Mouse (Mus musculus) WW6 (cell line): ENCODE measurements at regions not wholly inside any gene's neighbourhood (a gene's known extent, or its start where the extent isn't known, plus 50 kb on each side); places are given as distances from the start of the nearest gene placed in this dataset.
A peak's percentile ranks its signal among the peaks of the same experiment; 100 is the strongest.

Experiments
- DNase-seq: peaks from one replicate; pipeline ENCODE4 v3.0.0-alpha.2; 2013; ENCODE audit warnings: low read depth, low spot score

DNA sequence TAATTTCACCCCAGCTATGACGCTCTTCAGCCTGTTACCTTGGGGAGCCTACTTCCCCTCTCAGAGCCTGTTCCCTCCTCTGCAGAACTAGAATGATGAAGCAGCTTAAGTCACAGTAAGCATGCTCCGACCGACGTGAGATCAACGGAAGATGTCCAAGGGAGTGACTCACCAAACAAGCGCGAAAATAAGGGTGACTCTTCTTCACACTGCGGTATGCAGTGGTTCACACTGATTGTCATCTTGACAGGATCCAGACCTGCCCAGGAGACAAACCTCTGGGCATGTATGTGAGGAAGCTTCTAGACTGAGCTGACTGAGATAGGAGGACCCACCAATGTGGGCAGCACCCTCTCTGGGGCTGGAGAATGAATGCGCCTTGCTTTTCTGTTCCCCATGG, 116.3 kb upstream of the Tpm1 start:
- no peak for DNase-seq

DNA sequence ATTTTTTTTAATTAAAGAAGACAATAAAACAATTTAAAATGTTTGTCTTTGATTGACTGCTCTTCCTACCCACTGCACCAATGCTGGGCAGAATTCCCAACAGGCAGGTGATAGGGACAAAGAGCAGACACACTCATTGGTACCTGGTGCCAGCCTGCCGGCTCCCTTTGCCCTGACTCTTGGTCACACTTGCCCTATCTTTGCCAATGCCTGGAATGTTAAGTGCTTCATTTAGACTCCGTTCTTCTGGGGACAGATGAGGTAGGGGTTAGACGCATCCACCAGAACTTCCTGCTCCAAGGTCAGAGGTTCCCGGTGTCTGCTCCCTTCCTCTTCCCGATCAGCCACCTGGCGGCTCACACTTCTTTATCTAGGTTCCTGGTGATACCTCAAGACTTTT, 114.5 kb upstream of the Tpm1 start:
- DNase-seq: no peak

DNA sequence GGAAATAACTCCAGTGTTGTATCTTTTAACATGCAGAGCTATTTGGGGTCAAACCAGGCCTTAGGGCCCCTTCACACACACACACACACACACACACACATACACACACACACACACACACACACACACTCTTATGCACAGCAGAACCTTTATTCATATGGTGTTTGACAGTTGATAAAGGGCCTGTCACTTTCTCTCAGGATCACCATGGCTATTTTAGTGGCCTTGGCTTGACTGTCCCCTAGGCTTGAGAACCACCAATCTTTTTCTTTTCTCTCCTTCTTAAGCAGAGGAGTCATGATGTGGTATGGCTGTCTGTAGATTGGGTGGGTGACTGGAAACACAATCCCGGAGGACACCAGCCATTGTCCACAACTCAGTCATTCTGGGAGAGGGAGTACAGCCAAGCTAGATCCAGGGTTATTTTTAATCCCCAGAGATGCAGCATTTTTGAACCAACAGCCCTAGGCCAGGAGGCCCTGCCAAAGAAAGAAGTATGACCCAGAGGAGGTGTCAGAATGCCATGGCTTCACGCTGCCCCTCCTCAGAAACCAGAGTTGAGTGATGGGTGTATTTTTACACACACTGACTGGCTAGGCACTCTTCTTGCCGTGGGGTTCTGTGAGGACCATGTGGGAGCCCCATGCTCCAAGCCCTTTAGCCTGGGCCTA, 111.7 kb upstream of the Tpm1 start:
- no peak for DNase-seq

DNA sequence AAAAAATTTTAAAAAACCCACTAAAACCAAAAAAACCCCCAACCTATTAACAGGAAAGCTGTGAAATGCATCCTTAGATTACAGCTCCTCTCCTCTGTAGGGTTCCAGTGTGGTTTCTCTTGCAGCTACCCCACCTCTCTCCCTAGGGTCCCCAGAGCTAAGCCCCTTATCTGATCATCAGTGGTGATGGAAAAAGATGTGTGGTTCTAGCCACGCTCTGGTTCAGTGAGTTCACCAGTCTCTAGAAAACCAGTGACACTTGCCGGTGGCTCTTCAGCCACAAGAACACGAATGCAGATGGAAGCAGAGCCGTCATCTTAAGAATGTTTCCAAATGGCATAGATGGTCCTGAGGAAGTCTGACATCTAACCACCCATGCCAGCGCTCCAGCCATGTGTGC, 111.1 kb upstream of the Tpm1 start:
- no peak for DNase-seq

DNA sequence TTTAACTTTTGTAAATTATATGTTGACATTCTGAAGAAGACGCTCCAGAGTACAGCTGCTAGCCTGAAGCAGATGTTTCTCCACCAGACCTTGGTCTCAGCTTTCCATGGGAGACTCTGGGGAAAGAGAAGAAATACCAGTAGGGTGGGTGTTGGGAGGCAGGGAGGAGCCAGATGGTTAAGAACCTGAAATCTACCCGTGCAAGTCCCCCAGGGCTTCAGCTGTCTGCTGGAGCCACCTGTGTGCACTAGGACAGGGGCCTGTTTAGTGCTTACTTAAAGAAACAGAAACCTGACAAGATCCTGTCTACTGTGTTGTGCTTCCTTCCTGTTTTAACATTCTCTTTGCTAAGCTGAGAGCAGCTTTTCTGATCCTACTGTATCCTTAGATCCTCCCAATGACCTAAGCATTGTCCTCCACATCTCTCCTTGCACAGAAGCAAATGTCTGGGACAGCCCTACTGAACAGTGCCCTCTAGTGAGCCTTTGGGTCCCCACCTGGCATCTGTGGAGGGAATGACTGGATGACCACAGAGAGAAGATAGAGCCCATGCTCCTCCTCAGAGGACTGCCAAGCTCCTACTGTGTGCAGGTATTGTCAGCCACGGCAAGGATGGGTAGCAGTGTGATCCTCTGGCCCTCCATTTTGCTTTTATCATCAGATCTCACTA, 107.5 kb upstream of the Tpm1 start:
- DNase-seq: no peak

DNA sequence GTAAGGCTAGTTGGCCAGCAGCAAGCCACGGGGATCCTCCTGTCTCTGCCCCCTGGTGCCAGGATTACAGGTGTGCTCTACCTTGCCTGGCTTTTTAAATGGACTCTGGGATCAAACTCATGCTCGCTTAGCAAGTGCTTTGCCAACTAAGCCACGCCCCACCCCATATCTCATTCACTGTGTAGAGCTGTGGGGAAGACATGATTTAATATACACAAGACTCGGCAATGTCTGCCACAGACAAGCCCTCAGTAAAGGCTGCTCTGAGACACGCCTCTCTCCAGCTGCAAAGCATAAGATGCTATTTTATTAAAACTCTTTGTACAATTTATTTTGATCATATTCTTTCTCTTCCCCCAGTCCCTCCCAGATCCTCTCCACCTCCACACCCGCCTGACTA, 104.9 kb upstream of the Tpm1 start:
- no peak for DNase-seq

DNA sequence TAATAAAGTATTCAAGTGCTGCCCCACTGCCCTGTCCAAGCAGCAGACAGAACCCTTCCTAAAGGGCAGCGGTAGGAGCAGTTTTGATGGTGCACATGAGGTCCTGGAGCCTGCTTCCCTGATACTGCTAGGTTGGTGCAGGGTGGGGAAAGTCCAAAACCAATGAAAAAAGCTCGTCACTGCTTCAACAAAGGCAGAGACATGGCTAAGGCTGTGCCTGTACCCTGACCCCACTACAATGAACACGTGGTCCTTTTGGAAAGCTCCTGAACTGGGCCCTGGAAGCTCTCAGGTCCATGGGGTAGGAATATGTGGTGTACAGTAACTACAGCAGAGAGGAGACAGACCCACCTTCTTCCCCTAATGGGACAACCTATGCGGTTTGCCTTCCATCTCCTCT, 104.1 kb upstream of the Tpm1 start:
- DNase-seq: no peak

DNA sequence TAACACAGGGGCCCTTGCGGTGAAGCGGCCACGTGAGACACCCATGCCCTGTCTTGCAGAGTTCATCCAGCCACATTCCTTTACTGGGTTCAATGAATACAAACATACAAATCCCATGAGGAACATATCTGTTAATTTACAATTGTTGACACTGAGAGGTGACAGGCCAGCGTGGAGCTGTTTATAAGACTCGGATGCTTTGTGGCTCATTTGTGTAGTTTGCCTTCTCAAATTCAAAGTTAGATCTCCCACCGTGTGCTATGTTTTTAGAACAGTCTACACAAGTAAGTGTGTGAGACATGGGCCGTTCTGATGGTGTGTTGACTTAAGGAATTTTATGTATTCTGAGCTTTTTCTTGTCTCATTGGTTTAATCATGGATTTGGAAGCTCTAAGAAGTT, 98.5 kb upstream of the Tpm1 start:
- no peak for DNase-seq

DNA sequence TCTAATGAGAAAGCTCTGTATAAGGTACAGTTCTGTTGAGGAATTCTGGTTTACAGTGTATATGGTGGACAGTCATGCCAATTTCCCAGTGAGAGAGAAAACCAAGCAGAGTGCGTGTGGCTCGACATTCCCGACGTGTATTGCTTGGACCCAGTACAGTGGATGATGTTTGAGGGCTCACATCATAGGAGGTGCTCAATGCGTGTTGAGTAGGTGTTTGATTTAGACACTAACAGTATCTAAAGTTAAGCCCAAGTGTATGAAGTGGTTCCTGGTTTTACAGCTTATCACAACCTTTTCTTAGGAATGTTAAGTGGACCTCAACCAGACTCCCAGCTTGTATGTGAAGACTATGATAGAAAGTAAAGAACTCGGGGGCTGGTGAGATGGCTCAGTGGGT, 96.2 kb upstream of the Tpm1 start:
- DNase-seq: no peak

DNA sequence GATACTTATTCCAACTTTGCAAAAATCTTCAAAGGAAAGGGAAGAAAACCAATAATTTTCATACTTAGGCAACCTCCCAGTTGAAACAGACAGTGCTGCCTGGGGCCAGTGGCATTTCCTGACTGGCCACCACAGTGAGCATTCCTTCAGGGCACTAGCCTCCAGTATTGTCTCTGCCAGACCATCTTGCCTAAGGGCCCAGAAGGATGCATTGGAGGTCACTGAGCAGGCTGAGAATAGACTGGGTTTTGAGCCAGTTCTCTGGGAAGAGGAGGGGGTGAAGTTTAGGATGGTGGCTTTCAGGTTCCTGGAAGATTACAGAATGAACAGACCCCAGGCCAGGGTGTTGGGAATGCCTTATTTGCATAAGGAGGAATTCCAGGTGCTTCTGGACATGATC, 95.3 kb upstream of the Tpm1 start:
- no peak for DNase-seq

DNA sequence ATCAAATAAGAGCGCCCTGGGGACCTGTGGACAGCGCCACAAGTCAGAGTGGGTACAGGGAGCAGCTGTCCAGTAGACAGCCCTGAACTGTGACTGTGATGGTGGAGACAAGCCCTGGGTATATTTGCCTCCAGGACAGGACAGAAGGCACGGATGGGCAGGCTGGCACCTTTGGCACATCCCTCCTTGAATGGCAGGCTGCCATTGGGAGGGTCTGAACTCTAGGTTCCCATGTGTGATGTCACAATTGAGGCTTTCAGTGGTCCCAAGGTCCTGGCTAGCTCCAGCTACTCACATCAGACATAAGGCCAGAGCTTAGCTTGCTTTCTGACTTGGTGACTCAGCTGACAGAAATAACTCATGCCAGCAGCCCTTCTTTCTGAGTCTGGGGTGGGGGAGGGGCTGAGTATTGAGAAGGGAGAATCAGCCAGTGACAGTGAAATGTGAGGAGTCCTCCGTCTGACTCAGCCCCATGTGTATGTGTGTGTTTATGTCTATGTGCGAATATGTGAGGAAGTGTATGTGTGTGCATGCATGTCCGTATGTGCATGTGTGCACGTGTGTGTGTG, 91.2 kb upstream of the Tpm1 start:
- DNase-seq: no peak

DNA sequence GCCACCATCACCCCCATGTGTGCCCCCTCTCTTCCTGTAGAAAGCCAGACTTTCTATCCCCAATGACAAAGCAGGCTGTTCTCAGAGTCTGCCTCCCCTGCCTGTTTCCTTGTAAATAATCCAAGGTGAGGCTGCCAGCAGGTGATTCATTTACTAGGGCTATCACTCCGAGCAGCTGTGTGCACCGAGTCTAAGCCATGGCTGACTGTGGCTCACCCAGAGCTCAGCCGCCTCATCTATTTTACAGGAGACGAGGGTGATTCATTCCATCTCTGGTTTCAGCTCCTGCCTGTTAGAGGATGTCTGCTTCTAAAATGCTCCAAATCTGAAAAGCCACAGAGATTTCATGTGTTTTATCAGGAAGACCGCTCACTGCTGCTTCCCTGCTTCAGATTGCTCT, 88.5 kb upstream of the Tpm1 start:
- DNase-seq: no peak

DNA sequence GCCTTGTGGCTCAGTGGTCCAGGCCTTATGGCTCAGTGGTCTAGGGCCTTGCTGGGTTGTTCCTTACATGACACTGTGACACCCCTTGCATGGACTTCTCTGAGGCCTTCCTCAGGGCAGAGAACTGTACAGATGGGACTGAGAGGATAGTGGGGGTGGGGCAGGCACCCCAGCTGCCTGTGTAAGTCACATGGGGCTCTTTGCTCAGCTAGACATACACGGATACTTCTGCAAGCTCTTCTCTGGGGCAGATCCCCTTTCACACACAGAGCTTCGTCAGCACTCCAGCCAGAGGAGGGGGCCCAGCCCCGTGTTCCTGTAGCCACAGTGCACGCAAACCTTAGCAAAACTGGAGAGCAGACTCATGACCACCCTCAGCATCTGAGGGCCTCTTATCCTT, 87.9 kb upstream of the Tpm1 start:
- no peak for DNase-seq

DNA sequence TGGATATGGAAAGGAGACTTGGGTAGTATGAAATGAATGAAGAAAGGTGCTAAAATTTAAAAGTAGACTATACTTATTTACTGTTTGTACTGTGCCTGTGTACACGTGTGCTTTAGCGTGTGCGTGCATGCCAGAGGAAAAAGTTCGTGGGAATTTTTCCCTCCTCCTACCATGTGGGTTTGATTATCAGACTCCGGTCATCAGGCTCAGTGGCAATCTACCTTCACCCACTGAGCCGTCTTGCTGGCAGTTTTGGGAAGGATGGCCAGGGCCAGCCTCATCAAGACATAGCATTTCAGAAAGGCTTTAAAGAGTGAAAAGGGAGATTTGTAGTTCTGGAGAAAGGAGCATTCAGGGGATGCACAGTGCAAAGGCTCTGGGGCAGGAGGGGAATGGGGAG, 87.0 kb upstream of the Tpm1 start:
- DNase-seq: no peak

DNA sequence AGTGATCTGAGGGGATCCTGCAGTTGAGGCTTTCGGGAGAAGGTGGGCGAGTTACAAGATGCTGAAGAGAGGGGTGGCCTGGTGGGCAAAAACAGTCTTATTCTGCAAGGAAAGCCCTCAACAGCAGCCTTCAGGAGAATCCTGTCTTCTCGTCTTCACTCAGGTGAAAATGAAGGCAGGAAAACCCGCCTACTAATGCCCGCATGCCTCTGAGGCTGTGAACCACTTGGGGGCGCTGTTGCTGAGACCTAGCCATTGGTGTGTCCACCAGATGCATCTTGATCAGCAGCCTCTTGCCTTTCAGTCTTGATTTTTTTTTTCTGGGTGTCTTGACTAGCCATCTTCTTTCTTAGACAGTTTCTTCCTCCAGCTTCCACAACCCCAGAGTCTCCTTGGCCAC, 85.2 kb upstream of the Tpm1 start:
- DNase-seq: peak; percentile 18

DNA sequence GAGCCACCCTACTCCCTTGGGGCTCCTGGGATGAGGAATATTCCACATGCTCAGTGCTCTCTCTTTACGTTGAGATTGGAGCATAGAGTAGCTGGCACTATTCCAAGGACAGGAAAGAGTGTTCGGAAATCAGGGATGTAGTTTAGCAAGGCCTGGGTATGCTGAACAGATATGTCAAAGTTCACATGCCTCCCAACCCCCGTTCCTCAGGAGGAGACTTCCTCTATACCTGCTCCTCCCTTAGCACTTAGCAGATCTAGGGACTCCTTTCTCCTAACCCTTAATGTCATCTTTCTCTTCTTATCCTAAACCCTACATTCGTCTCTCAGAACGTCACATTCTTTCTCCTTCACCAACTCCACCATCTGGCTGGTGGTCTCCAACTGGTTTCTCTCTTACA, 83.2 kb upstream of the Tpm1 start:
- no peak for DNase-seq

DNA sequence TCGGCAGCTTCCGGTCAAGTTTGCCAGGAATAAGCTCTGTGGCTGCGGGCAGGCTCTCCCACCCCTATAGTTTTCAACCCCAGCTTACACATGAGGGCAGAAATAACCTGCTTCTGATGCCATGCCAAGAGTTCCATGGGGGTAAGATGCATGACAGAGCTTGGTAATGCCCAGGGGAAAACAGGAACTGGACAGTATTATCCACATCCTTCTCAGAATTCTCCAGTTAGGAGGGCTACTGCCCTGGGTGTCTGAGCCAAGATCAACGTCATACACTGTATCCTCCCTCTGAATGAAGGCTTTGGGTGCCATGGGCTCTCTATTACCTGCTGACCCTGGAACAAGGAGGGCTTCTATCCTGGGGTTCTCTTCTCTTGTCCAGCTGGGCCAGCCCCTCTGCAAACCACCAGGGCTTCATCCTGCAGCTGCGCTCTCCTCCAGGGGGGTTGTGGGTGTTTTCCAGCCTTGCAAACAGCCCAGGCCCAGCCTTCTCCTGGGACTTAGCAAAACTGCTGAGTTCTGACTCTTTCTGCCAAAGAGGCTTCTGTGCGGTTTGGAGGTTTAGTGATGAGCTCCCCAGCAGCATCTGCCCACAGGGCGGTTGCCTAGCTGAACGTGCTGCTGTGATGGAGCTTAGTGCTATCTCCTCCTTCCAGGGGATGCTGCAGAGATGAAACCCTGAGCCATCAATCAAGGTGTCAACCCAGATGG, 81.7 kb upstream of the Tpm1 start:
- no peak for DNase-seq

DNA sequence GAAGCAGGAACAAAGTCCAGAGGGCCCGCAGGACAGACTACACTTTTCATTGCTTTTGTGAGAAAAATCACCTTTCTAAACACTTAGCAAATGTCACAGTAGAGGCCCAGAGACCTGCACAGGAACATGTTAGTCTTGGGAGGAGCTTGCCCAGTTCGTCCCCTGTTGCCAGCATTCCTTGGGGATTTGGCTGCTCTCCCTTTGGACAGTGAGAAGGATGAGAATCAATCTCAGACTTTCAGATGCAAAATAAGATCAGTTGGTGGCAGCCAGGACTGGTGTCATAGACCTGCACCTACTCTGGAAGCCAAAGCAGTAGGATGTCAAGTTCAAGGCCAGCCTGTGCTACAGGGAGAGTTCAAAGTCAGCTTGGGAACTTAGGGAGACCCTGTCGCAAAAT, 80.7 kb upstream of the Tpm1 start:
- no peak for DNase-seq

DNA sequence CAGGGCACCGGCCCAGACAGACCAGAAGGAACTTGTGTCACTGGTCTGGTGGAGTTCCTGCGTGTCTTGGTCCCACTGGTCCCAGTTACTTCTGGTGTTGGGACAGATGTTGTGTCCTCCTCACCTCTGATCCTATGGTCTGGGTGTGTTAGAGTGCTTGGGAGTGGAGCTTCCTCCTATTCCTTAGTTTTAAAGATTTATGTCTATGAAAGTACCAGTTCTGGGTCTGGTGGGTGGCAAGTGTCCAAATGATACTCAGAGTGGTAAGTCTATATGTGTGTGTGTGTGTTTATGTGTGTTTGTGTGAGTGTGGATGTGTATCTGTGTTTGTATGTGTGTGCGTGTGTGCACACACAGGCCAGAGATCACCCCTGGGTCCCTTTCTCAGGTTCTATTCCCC, 79.9 kb upstream of the Tpm1 start:
- DNase-seq: no peak

DNA sequence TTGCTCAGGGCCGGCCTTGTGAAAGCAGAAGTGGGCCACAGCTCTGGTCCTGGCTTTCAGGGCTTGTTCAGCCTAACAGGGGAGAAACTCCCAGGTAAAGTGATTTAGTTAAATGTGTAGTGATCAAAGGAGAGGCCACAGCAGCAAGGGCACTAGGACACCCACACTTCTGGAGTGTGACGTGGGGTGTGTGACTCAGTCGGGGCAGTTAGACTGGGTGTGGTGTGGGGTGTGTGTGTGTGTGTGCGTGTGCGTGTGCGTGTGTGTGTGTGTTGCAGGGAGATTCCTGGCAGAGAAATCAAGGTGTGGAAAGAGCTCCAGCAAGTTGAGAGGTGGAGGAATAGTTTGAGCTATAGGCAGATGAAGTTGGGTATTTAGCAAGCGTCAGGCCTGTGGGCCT, 72.5 kb upstream of the Tpm1 start:
- no peak for DNase-seq

DNA sequence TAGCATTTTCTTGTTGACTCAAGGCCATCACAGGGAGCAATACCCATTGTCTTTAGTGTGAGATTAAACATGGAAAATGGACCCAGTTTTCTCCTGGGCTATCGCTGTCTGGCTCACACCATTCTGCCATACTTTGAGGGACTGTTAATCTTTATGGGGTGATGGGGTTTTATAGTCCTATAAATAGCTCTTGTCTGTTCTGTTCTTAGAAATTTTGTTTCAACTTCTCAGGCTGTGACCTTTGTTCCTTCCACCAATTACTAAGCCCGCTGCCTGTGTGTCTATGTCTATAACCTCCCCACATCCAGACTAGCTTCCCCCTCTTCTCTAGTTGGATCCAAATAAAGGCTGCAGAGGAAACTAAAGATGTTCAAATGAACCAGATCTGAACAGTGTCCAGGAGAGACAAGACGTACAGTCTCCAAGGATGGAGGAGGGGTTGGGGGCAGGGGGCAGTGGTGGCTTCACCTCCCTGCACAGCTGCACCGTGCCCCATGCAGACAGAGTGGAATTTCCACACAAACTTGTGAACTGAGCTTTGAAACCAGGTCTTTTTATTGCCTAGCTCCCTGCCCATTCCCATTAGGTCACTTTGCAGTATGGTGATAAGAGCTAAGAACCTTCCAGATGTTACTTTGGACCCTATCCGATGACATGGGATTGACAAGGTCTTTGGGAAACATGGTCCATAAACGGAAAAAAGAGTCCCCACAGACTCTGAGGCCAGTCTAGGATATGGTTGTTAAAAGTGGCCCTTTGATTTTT, 69.9 kb upstream of the Tpm1 start:
- no peak for DNase-seq

DNA sequence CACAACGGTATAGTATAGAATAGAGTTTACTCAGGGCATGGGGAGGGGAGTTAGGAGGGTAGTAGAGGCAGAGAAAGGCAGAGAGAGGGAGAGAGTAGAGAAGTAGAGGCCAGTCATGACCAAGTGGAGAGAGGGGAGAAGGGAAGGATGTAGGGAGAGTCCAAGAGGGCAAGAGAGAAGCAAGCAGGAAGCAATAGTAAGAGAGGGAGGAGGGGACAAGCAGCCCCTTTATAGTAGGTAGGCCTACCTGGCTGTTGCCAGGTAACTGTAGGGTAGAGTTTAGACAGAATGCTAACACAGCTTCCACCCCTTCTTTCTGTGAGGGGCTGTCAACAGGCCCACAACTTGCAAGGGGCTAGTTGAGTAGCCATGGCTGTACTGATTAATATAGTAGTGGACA, 69.2 kb upstream of the Tpm1 start:
- no peak for DNase-seq
